Mouse (Mus musculus) megakaryocyte, embryonic 14.5 days (primary cell): ENCODE results near the gene Cox20.

ENCODE experiments used
- FLI1 ChIP-seq: IDR thresholded peaks from 2 replicates; pipeline ENCODE4 v1.6.1; 2012; ENCODE audit warnings: low read length, inconsistent platforms, mixed read lengths
- GATA1 ChIP-seq: IDR thresholded peaks from 3 replicates; pipeline ENCODE4 v1.6.1; 2012; ENCODE audit warnings: mixed read lengths, low read length, inconsistent platforms, borderline replicate concordance

DNA sequence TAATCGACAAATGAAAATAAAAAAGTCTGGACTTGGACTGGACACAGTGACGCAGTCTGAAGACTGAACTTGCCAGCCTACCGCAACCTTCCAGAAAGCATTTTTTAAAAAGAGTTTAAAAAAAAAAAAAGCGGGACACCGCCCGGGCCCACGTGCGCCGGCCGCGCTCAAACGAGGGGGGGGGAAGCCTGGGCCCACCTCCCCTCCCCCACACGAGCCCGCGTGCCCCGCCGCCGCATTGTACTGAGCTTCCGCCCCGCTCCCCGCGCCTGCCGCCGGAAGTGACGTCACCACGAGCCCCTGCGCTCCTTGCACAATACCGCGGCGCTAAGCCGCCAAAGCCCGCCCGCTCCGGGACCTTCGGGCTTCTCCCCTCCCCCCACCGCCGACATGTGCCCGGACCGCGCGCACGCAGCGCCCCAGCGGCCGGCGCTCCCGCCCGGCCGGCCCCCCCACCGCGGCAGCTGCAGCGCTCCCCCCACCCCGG lies 17.4 kb downstream of the Cox20 start:
- TF ChIP-seq GATA1 (no peak), FLI1 (no peak)
